Mouse (Mus musculus) myocyte (in vitro differentiated cells): Measurements from ENCODE around the gene Ism1. TPM values are rescaled to one million over a fixed set of nuclear protein-coding genes. Genes with fewer than 3 reads are reported as not detected.

Experiments
- H3K27me3 ChIP-seq: one replicate; pipeline ENCODE4 v1.6.1; 2011; ENCODE audit not compliant: control insufficient read depth, insufficient read depth, insufficient read length
- H3K36me3 ChIP-seq: one replicate; pipeline ENCODE4 v1.6.1; 2011; ENCODE audit not compliant: control insufficient read depth, insufficient read depth
- H3K4me2 ChIP-seq: one replicate; pipeline ENCODE4 v1.6.1; 2011; ENCODE audit warnings: low read depth, control low read depth
- H3K4me3 ChIP-seq: one replicate; pipeline ENCODE4 v1.5.1; 2011; ENCODE audit warnings: mild to moderate bottlenecking, control low read depth, moderate library complexity
- H3K79me2 ChIP-seq: one replicate; pipeline ENCODE4 v1.6.1; 2011; ENCODE audit not compliant: control insufficient read depth, insufficient read depth
- H3ac ChIP-seq: one replicate; pipeline ENCODE4 v1.6.1; 2011; ENCODE audit not compliant: control insufficient read depth, insufficient read length
- CEBPB ChIP-seq: IDR thresholded peaks from 2 replicates; pipeline ENCODE4 v1.6.1; 2011; ENCODE audit warnings: mild to moderate bottlenecking, moderate library complexity; ENCODE audit not compliant: poor library complexity, insufficient read depth, severe bottlenecking
- E2F4 ChIP-seq: IDR thresholded peaks from one replicate; pipeline ENCODE4 v1.6.1; 2011; ENCODE audit warnings: mild to moderate bottlenecking, control low read depth, moderate library complexity; ENCODE audit not compliant: insufficient read depth
- MAX ChIP-seq: IDR thresholded peaks from one replicate; pipeline ENCODE4 v1.6.1; 2011; ENCODE audit warnings: low read depth, mild to moderate bottlenecking, control low read depth
- MYOD1 ChIP-seq, 3 experiments: IDR thresholded peaks; one replicate each; pipeline ENCODE4 v1.6.1; 2011; ENCODE audit warnings: control low read depth in 2 of 3, low read depth in 2 of 3, mild to moderate bottlenecking in 2 of 3, moderate library complexity in 1 of 3; ENCODE audit not compliant: insufficient read length in 2 of 3, control insufficient read depth in 1 of 3
- MYOG ChIP-seq, 3 experiments: IDR thresholded peaks; one replicate each; pipeline ENCODE4 v1.6.1; 2011; ENCODE audit warnings: control low read depth in 2 of 3, low read depth in 2 of 3, mild to moderate bottlenecking in 2 of 3; ENCODE audit not compliant: insufficient read length in 2 of 3, control insufficient read depth in 1 of 3, insufficient read depth in 1 of 3
- POLR2A ChIP-seq: IDR thresholded peaks from one replicate; pipeline ENCODE4 v1.6.1; 2011; ENCODE audit warnings: low read depth, mild to moderate bottlenecking, control low read depth, moderate library complexity; ENCODE audit not compliant: insufficient read length
- POLR2AphosphoS2 ChIP-seq: IDR thresholded peaks from one replicate; pipeline ENCODE4 v1.6.1; 2011; ENCODE audit warnings: low read depth, control low read depth; ENCODE audit not compliant: insufficient read length
- REST ChIP-seq: IDR thresholded peaks from one replicate; pipeline ENCODE4 v1.6.1; 2011; ENCODE audit warnings: mild to moderate bottlenecking, control low read depth, moderate library complexity; ENCODE audit not compliant: insufficient read depth, insufficient read length
- SRF ChIP-seq: IDR thresholded peaks from one replicate; pipeline ENCODE4 v1.6.1; 2011; ENCODE audit warnings: low read depth; ENCODE audit not compliant: control insufficient read depth, insufficient read length
- TCF12 ChIP-seq: IDR thresholded peaks from one replicate; pipeline ENCODE4 v1.6.1; 2011; ENCODE audit warnings: mild to moderate bottlenecking, control low read depth; ENCODE audit not compliant: poor library complexity, insufficient read depth, severe bottlenecking
- TCF3 ChIP-seq: IDR thresholded peaks from one replicate; pipeline ENCODE4 v1.6.1; 2011; ENCODE audit warnings: low read depth, control low read depth; ENCODE audit not compliant: insufficient read length
- USF1 ChIP-seq: IDR thresholded peaks from one replicate; pipeline ENCODE4 v1.6.1; 2011; ENCODE audit warnings: low read depth, mild to moderate bottlenecking, control low read depth, moderate library complexity
- polyA plus RNA-seq: library from polyadenylated mRNA; unstranded; fragments of >200 nt; fragmentation: generic; extraction: Trizol; gene quantifications from one replicate; pipeline ENCODE4 v1.2.1, GENCODE M21; 2012; ENCODE audit warnings: missing spikeins

Gene Ism1
- polyA plus RNA-seq, 1 experiment: not detected

- Histone ChIP-seq H3ac (no peak overlapping the region), H3K27me3 (no peaks in the 10 kb centered on the region), H3K36me3 (no peaks in the 10 kb centered on the region), H3K4me3 (no peak overlapping the region), H3K4me2 (no peak overlapping the region), H3K79me2 (no peaks in the 10 kb centered on the region)
- TF ChIP-seq MYOD1 (IDR thresholded peaks at IDR 0.05; ENCODE audit: control insufficient read depth in 1 of 3, insufficient read length in 2 of 3, low read depth in 2 of 3) (no peak), USF1 (no peak), POLR2AphosphoS2 (no peak), CEBPB (no peak), REST (no peak), TCF12 (no peak), MAX (no peak), SRF (no peak)
Observed at GRCm38 (mm10) chr2:139708194-139708899, 30.4 kb downstream of the Ism1 start.

GRCm38 (mm10) chr2:139711640-139712039 lies 33.7 kb downstream of the Ism1 start:
- H3K36me3 ChIP-seq: no peaks in the 10 kb centered on the region
- TF ChIP-seq MYOG (IDR thresholded peaks at IDR 0.05; ENCODE audit: control insufficient read depth in 1 of 3, insufficient read depth in 1 of 3, insufficient read length in 2 of 3, low read depth in 2 of 3): no peak
- H3ac ChIP-seq: no peak overlapping the region
- no peak overlapping the region for H3K4me2 ChIP-seq
- no peak overlapping the region for H3K4me3 ChIP-seq
- no peaks in the 10 kb centered on the region for H3K27me3 ChIP-seq
- no peaks in the 10 kb centered on the region for H3K79me2 ChIP-seq

- no peaks in the 10 kb centered on the region for H3K36me3 ChIP-seq
- TF ChIP-seq TCF3: no peak
- TF ChIP-seq MYOG (IDR thresholded peaks at IDR 0.05; ENCODE audit: control insufficient read depth in 1 of 3, insufficient read depth in 1 of 3, insufficient read length in 2 of 3, low read depth in 2 of 3): no peak
- no peak for TF ChIP-seq REST
- no peak for TF ChIP-seq SRF
- TF ChIP-seq TCF12: no peak
- TF ChIP-seq E2F4: no peak
- TF ChIP-seq MAX: no peak
- TF ChIP-seq POLR2A: no peak
- no peak for TF ChIP-seq USF1
- H3K4me3 ChIP-seq: no peak overlapping the region
- no peak overlapping the region for H3ac ChIP-seq
- no peak overlapping the region for H3K4me2 ChIP-seq
- no peaks in the 10 kb centered on the region for H3K79me2 ChIP-seq
- H3K27me3 ChIP-seq: no peaks in the 10 kb centered on the region
Observed at GRCm38 (mm10) chr2:139712046-139712445, 34.1 kb downstream of the Ism1 start.

GRCm38 (mm10) chr2:139714206-139714605 lies 36.2 kb downstream of the Ism1 start:
- no peak overlapping the region for H3K4me2 ChIP-seq
- no peak for TF ChIP-seq REST
- no peak for TF ChIP-seq TCF3
- no peak for TF ChIP-seq USF1
- TF ChIP-seq MYOD1 (IDR thresholded peaks at IDR 0.05; ENCODE audit: control insufficient read depth in 1 of 3, insufficient read length in 2 of 3, low read depth in 2 of 3): no peak
- no peak for TF ChIP-seq MAX
- TF ChIP-seq CEBPB: no peak
- TF ChIP-seq MYOG (IDR thresholded peaks at IDR 0.05; ENCODE audit: control insufficient read depth in 1 of 3, insufficient read depth in 1 of 3, insufficient read length in 2 of 3, low read depth in 2 of 3): no peak
- no peak for TF ChIP-seq SRF
- no peak for TF ChIP-seq POLR2A
- no peak for TF ChIP-seq E2F4

GRCm38 (mm10) chr2:139717772-139718171 lies 39.8 kb downstream of the Ism1 start:
- Histone ChIP-seq H3K79me2 (no peaks in the 10 kb centered on the region), H3K27me3 (no peaks in the 10 kb centered on the region), H3K4me3 (no peak overlapping the region), H3K36me3 (no peaks in the 10 kb centered on the region), H3ac (no peak overlapping the region), H3K4me2 (no peak overlapping the region)
- TF ChIP-seq E2F4: no peak
- TF ChIP-seq POLR2A: no peak
- TF ChIP-seq TCF12: no peak
- TF ChIP-seq MYOG (IDR thresholded peaks at IDR 0.05; ENCODE audit: control insufficient read depth in 1 of 3, insufficient read depth in 1 of 3, insufficient read length in 2 of 3, low read depth in 2 of 3): no peak
- no peak for TF ChIP-seq CEBPB
- TF ChIP-seq POLR2AphosphoS2: no peak
- TF ChIP-seq REST: no peak
- no peak for TF ChIP-seq USF1
- TF ChIP-seq TCF3: no peak
- no peak for TF ChIP-seq SRF
- TF ChIP-seq MAX: no peak
- TF ChIP-seq MYOD1 (IDR thresholded peaks at IDR 0.05; ENCODE audit: control insufficient read depth in 1 of 3, insufficient read length in 2 of 3, low read depth in 2 of 3): no peak

More at GRCm38 (mm10) chr2:139714206-139714605, 36.2 kb downstream of the Ism1 start:
- no peaks in the 10 kb centered on the region for H3K36me3 ChIP-seq
- no peak overlapping the region for H3K4me3 ChIP-seq
- H3K27me3 ChIP-seq: no peaks in the 10 kb centered on the region
- H3K79me2 ChIP-seq: no peaks in the 10 kb centered on the region
- H3ac ChIP-seq: no peak overlapping the region
